Comparison of ENCODE assay signal across 8 mouse cellular contexts in the genomic region with DNA sequence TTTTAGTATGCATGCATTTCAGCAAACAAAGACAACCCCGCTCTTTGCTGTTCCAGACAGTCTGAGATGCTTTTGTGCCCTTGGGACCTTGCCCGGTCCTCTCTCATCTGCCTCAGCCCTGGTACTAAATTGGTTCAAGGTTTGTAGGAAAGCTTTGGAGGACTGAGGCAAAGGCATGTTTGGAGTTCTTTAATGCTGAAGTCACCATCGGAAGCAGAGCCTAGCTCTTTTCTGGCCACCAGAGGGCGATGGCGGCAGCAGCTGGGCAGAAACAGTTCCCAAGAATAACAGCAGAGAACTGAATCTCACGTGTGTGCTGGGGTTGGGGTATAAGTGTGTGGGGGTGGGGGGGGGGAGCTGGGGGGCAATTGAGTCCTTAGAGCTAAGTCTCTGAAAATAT. TPM values are rescaled to one million over a fixed set of nuclear protein-coding genes. Genes with fewer than 3 reads are reported as not detected.
DNase-seq lines count a peak whose midpoint lies in the region; ATAC-seq and TF ChIP-seq lines count a peak whose summit lies in the region.

No protein-coding gene starts in this region.

- no peak overlapping the region for H3K9ac ChIP-seq in heart, embryonic 12.5 days
- no peak overlapping the region for H3K9ac ChIP-seq in neural tube, embryonic 11.5 days (ENCODE audit: low read length)

- H3K9me3 ChIP-seq in heart, embryonic 12.5 days (replicated peaks) = no peaks in the 10 kb centered on the region
- H3K9me3 ChIP-seq in neural tube, embryonic 11.5 days (ENCODE audit: control insufficient read depth, low read length) = no peaks in the 10 kb centered on the region

- 9% methylated on average over 6 of the region's 6 CpGs for WGBS in heart, embryonic 12.5 days
- 10% methylated on average over 6 of the region's 6 CpGs for WGBS in neural tube, embryonic 11.5 days

- H3K36me3 ChIP-seq in heart, embryonic 12.5 days = no peaks in the 10 kb centered on the region
- no peaks in the 10 kb centered on the region; the same call in 1 of the 2 replicates for H3K36me3 ChIP-seq in neural tube, embryonic 11.5 days (ENCODE audit: control insufficient read depth, insufficient read depth, low read length)

- H3K27me3 ChIP-seq in heart, embryonic 12.5 days (replicated peaks) = no peaks in the 10 kb centered on the region; the same call in 1 of the 2 replicates
- peaks cover 33% of the 10 kb centered on the region for H3K27me3 ChIP-seq in neural tube, embryonic 11.5 days (ENCODE audit: control insufficient read depth, insufficient read depth, low read length)

- H3K4me1 ChIP-seq in heart, embryonic 12.5 days (replicated peaks) = peaks cover 21% of the 10 kb centered on the region
- H3K4me1 ChIP-seq in neural tube, embryonic 11.5 days (ENCODE audit: control insufficient read depth, insufficient read depth, low read length) = peaks cover 6% of the 10 kb centered on the region

- no peak overlapping the region for H3K4me3 ChIP-seq in heart, embryonic 12.5 days
- H3K4me3 ChIP-seq in left cerebral cortex, adult 2 months = no peak overlapping the region
- H3K4me3 ChIP-seq in neural tube, embryonic 11.5 days (ENCODE audit: low read depth, low read length) = no peak overlapping the region

- no peak for ATAC-seq in heart, embryonic 12.5 days (ENCODE audit: insufficient number of reproducible peaks, low FRiP score)
- no peak for ATAC-seq in neural tube, embryonic 11.5 days (ENCODE audit: insufficient read depth, low FRiP score, low TSS enrichment)

- no peak overlapping the region for H3K4me2 ChIP-seq in heart, embryonic 12.5 days
- H3K4me2 ChIP-seq in neural tube, embryonic 11.5 days (ENCODE audit: low read depth) = no peak overlapping the region

- intact Hi-C loops in left cerebral cortex, adult 2 months (cut with DNase I) = loop anchor here (1.0 kb wide), 3 partner anchors 238 to 332 kb away; no protein-coding TSS in a partner anchor

- H3K27ac ChIP-seq in heart, embryonic 12.5 days (ENCODE audit: poor library complexity, severe bottlenecking) = no peak overlapping the region
- no peak overlapping the region for H3K27ac ChIP-seq in left cerebral cortex, adult 2 months
- no peak overlapping the region for H3K27ac ChIP-seq in neural tube, embryonic 11.5 days (ENCODE audit: low read depth, low read length)

- DNase-seq in heart, adult 18-20 months = peak; percentile 68 to 83
- DNase-seq in adrenal gland, adult (ENCODE audit: inconsistent age in 2 of 2, low spot score in 1 of 2) = peak; percentile 86 to 94
- peak; percentile 86 for DNase-seq in embryo, embryonic 11 days
- peak; percentile 71 for DNase-seq in heart, adult 8-10 months (ENCODE audit: low spot score)
- peak; percentile 72 to 80 for DNase-seq in left cerebral cortex, adult 2 months (ENCODE audit: extremely low spot score in 1 of 2, low spot score in 2 of 2)
- DNase-seq in neural tube, embryonic 11.5 days (ENCODE audit: low spot score) = peak; percentile 79
- peak; percentile 62 to 64 for DNase-seq in thymus, postnatal 36 days

- peak; percentile 78 for TF ChIP-seq CTCF in left cerebral cortex, adult 2 months (IDR thresholded peaks at IDR 0.05)

RNA-seq across cellular contexts. Expression of a gene that starts 1.7 kb away (rescaled TPM):
- total RNA-seq in heart, adult 18-20 months (2021) = 10 to 100 TPM; 12.6 to 13.3 TPM
- polyA plus RNA-seq in heart, embryonic 12.5 days (2016; fragmentation: Nextera tagmentation; extraction: Ambion mirVana) = 17.4 and 18.4 TPM in 2 replicates
- total RNA-seq in heart, adult 8-10 months (2022) = 10 to 100 TPM; 12.6 to 18.4 (median 15.0) TPM
- 10 to 100 TPM; 56.7 to 60.0 TPM for total RNA-seq in left cerebral cortex, adult 2 months (2021)
- polyA plus RNA-seq in neural tube, embryonic 11.5 days (2014; fragmentation: Nextera tagmentation; extraction: Ambion mirVana) = 38.9 and 41.3 TPM in 2 replicates
